Mouse (Mus musculus) lung, postnatal 36 days (tissue): ENCODE data around the gene Gm21833.
"Not testable (repeated sequence)": the region's sequence is repeated elsewhere in the genome, so short reads cannot be mapped to it uniquely, and the experiment has no call there.

Experiments
- DNase-seq: peaks from one replicate; pipeline ENCODE4 v3.0.0; 2022; ENCODE audit warnings: mixed read lengths

Gene Gm21833

GRCm38 (mm10) chr16:82828082-82828481 lies at the start of gene Gm21833:
TSS of gene Gm21833 (plus strand) at chr16:82828382.
- not testable (repeated sequence) for DNase-seq

- no peak for DNase-seq
These were observed 38.7 kb upstream of the Gm21833 start for GRCm38 (mm10) chr16:82789521-82789920.

GRCm38 (mm10) chr16:82796489-82796888 lies 31.7 kb upstream of the Gm21833 start:
- no peak for DNase-seq

GRCm38 (mm10) chr16:82815255-82815654 lies 12.9 kb upstream of the Gm21833 start:
- no peak for DNase-seq

GRCm38 (mm10) chr16:82816615-82817014 lies 11.6 kb upstream of the Gm21833 start:
- no peak for DNase-seq

GRCm38 (mm10) chr16:82855752-82856151 lies 27.6 kb downstream of the Gm21833 start:
- no peak for DNase-seq

GRCm38 (mm10) chr16:82864590-82864989 lies 36.4 kb downstream of the Gm21833 start:
- no peak for DNase-seq
